Mouse (Mus musculus): ENCODE results near the gene Ttc4. TPM values are rescaled to one million over a fixed set of nuclear protein-coding genes. Genes with fewer than 3 reads are reported as not detected.

Ttc4 gene
- polyA plus RNA-seq, 2 experiments from 2014 or later: 49.3 to 49.9 TPM

DNA sequence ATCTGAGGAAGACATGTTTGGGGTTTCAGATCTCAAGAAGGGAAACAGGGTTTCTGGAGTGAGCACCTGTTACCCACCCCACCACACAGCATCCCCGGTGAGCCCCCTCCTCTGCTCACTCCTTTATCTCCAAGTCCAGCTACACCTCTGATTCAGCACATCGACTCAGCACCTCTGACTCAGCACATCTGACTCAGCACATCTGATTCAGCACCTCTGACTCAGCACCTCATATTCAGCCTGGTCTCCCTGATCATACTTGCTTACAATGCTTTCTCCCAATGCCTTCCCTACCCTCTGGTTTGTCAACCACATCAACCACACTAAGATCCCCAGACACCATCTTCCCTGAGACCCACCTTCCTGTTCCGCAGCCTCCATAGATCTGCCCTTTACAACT lies 65.2 kb downstream of the Ttc4 start:
- no peak for ATAC-seq

DNA sequence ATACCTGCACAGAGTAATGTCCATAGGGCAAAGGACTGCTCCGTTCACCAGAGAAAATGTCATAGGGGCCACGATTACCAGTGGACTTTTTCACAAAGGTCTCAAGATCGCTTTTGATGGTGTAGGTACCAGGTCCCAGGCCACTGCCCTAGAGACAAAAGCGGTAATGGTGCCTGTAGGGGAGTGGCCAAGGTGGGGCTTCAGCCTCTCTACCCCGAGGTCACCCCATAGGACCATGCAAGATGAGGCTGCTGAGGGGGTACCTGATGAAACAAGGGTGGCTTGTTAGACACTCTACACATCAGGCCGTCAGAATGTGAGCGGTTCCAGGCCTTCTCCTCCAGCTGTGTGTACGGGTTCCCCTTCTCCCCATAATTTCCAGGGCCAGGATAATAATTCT lies 65.6 kb downstream of the Ttc4 start:
- ATAC-seq: no peak

Other genes with a start within 250 kb of the Ttc4 start
- not detected for gene Pcsk9, start 214.6 kb downstream of the Ttc4 start, polyA plus RNA-seq (2017; shearing (Covaris generic))
- gene Bsnd, start 186.7 kb downstream of the Ttc4 start, polyA plus RNA-seq (2017; shearing (Covaris generic)): not detected
- 1 to 10 TPM; 4.5 to 7.7 TPM for gene Dhcr24, start 117.9 kb downstream of the Ttc4 start, polyA plus RNA-seq (2017; shearing (Covaris generic))
- not detected for gene Lexm, start 61.7 kb downstream of the Ttc4 start, polyA plus RNA-seq (2017; shearing (Covaris generic))
- gene Ttc22, start 56.5 kb downstream of the Ttc4 start, polyA plus RNA-seq (2017; shearing (Covaris generic)): not detected
- 10 to 100 TPM; 10.6 to 13.0 TPM for gene Pars2, start 27.9 kb downstream of the Ttc4 start, polyA plus RNA-seq (2017; shearing (Covaris generic))
- not detected for gene Mroh7, start 52.0 kb upstream of the Ttc4 start, polyA plus RNA-seq (2017; shearing (Covaris generic))
- not detected for gene Fam151a, start 54.9 kb upstream of the Ttc4 start, polyA plus RNA-seq (2017; shearing (Covaris generic))
- gene Acot11, start 126.1 kb upstream of the Ttc4 start, polyA plus RNA-seq (2017; shearing (Covaris generic)): 1 to 10 TPM; 6.1 to 9.0 TPM
- 10 to 100 TPM; 42.9 to 48.0 TPM for gene Ssbp3, start 231.8 kb upstream of the Ttc4 start, polyA plus RNA-seq (2017; shearing (Covaris generic))

All from activated CD4-positive, CD25-positive, alpha-beta regulatory T cell, adult 4 months (primary cell).